In genomic region chr13:8542684-8543083, GRCm38 (mm10) we compare ENCODE assay signal across 20 mouse cellular contexts.
DNase-seq lines count a peak whose midpoint lies in the region; ATAC-seq lines count a peak whose summit lies in the region.
"Had no signal": no experiment of that assay in that cellular context is flagged by ENCODE, and none has a peak within 500 bp of the region (broad histone marks: within the 10 kb centered on the region; RNA-seq: fewer than 3 reads in every experiment).

No protein-coding gene starts in this region.

- WGBS in liver, embryonic 12.5 days (ENCODE audit: insufficient replicate concordance), result 71% methylated on average over 2 of the region's 2 CpGs
- WGBS in kidney, embryonic 16.5 days, result 68% methylated on average over 2 of the region's 2 CpGs

- H3K4me2 ChIP-seq in liver, embryonic 12.5 days, result no peak overlapping the region
- no peak overlapping the region for H3K4me2 ChIP-seq in kidney, embryonic 16.5 days (replicated peaks; ENCODE audit: low read depth, low read length)
- H3K4me2 ChIP-seq: heart, embryonic 12.5 days; hindbrain, embryonic 14.5 days had no signal

- H3K4me1 ChIP-seq in liver, embryonic 12.5 days, result no peaks in the 10 kb centered on the region
- H3K4me1 ChIP-seq in kidney, embryonic 16.5 days (ENCODE audit: insufficient read depth, low read length), result no peaks in the 10 kb centered on the region
- H3K4me1 ChIP-seq: forebrain, embryonic 10.5 days; heart, embryonic 12.5 days; hindbrain, embryonic 10.5 days had no signal

- ATAC-seq in CD4-positive, CD25-positive, alpha-beta regulatory T cell, adult 4 months, result peak; percentile 65
- ATAC-seq in liver, embryonic 12.5 days, result no peak
- ATAC-seq in kidney, embryonic 16.5 days (ENCODE audit: low FRiP score, low TSS enrichment), result no peak
- ATAC-seq: activated CD4-positive, CD25-positive, alpha-beta regulatory T cell, adult 4 months; forebrain, embryonic 14.5 days; intestine, postnatal 0 days; Patski had no signal

- no peaks in the 10 kb centered on the region for H3K9me3 ChIP-seq in liver, embryonic 12.5 days (replicated peaks)
- H3K9me3 ChIP-seq in kidney, embryonic 16.5 days (ENCODE audit: low read length), result no peaks in the 10 kb centered on the region
- H3K9me3 ChIP-seq: forebrain, embryonic 10.5 days; heart, embryonic 12.5 days; hindbrain, embryonic 10.5 days had no signal

- peak; percentile 16 for DNase-seq in adrenal gland, postnatal 10 days
- DNase-seq in adrenal gland, postnatal 25 days, result no peak
- peak; percentile 19 for DNase-seq in fat pad, adult 2 months (ENCODE audit: extremely low read depth, low read depth, low spot score)
- DNase-seq in kidney, postnatal 25 days, result no peak
- DNase-seq: cerebellum, adult 11-12 months; cerebellum, adult 9-11 months; cerebellum, postnatal 36 days; gastrocnemius, postnatal 10 days; kidney, adult 8-10 months had no signal

- H3K27ac ChIP-seq in liver, embryonic 12.5 days, result no peak overlapping the region
- no peak overlapping the region for H3K27ac ChIP-seq in kidney, embryonic 16.5 days (ENCODE audit: low read length)
- H3K27ac ChIP-seq: forebrain, embryonic 10.5 days; hindbrain, embryonic 10.5 days; hindbrain, embryonic 14.5 days had no signal

- H3K9ac ChIP-seq in liver, embryonic 12.5 days, result no peak overlapping the region
- H3K9ac ChIP-seq in kidney, embryonic 16.5 days (replicated peaks; ENCODE audit: low read length), result no peak overlapping the region
- H3K9ac ChIP-seq: heart, embryonic 12.5 days; hindbrain, embryonic 14.5 days had no signal

- no peak overlapping the region for H3K4me3 ChIP-seq in liver, embryonic 12.5 days
- H3K4me3 ChIP-seq in kidney, embryonic 16.5 days (ENCODE audit: low read length), result no peak overlapping the region
- H3K4me3 ChIP-seq: forebrain, embryonic 10.5 days; heart, embryonic 12.5 days; hindbrain, embryonic 10.5 days had no signal

- H3K36me3 ChIP-seq in liver, embryonic 12.5 days, result no peaks in the 10 kb centered on the region
- H3K36me3 ChIP-seq in kidney, embryonic 16.5 days (ENCODE audit: insufficient read depth, low read length), result no peaks in the 10 kb centered on the region
- H3K36me3 ChIP-seq: forebrain, embryonic 10.5 days; heart, embryonic 12.5 days; hindbrain, embryonic 10.5 days had no signal

- no peaks in the 10 kb centered on the region for H3K27me3 ChIP-seq in liver, embryonic 12.5 days (replicated peaks)
- no peaks in the 10 kb centered on the region for H3K27me3 ChIP-seq in kidney, embryonic 16.5 days (ENCODE audit: insufficient read depth, low read length)
- H3K27me3 ChIP-seq: heart, embryonic 12.5 days; Patski had no signal

Comparison
In these comparisons a context has a peak if more than half of its experiments do, and no peak if none do; other contexts are left out.
1. DNase-seq: peak in adrenal gland, postnatal 10 days (single experiment) and fat pad, adult 2 months (single experiment); none in adrenal gland, postnatal 25 days (single experiment) and kidney, postnatal 25 days (0 of 2).